Mouse (Mus musculus) limb, embryonic 11.5 days (tissue): ENCODE measurements around the gene Cib2. TPM values are rescaled to one million over a fixed set of nuclear protein-coding genes. Genes with fewer than 3 reads are reported as not detected.

Source experiments
- ATAC-seq: fragments of 200-750 bp; cut with Nextera tagmentation; 2 replicates; pipeline ENCODE4 v1.8.0; 2017; ENCODE audit warnings: low read depth; ENCODE audit not compliant: insufficient number of reproducible peaks, low FRiP score, low TSS enrichment
- DNase-seq: peaks from one replicate; pipeline ENCODE4 v3.0.0-alpha.2; 2015; ENCODE audit warnings: low spot score
- H3K27ac ChIP-seq: fragments of 300-500 bp; sonication (generic); replicated peaks from 2 replicates; pipeline ENCODE4 v1.5.1; 2014; ENCODE audit warnings: low read depth, mild to moderate bottlenecking, low read length
- H3K27me3 ChIP-seq: fragments of 300-500 bp; sonication (generic); 2 replicates; pipeline ENCODE4 v1.6.1; 2014; ENCODE audit warnings: mild to moderate bottlenecking, low read length, mixed read lengths; ENCODE audit not compliant: control insufficient read depth, insufficient read depth
- H3K36me3 ChIP-seq: fragments of 300-500 bp; sonication (generic); 2 replicates; pipeline ENCODE4 v1.6.1; 2014; ENCODE audit warnings: mild to moderate bottlenecking, low read length, moderate library complexity, mixed read lengths; ENCODE audit not compliant: control insufficient read depth, insufficient read depth
- H3K4me1 ChIP-seq: fragments of 300-500 bp; sonication (generic); 2 replicates; pipeline ENCODE4 v1.6.1; 2014; ENCODE audit warnings: low read length, mixed read lengths; ENCODE audit not compliant: control insufficient read depth, insufficient read depth
- H3K4me2 ChIP-seq: fragments of 300-500 bp; sonication (generic); 2 replicates; pipeline ENCODE4 v1.6.1; 2014; ENCODE audit warnings: low read depth, mild to moderate bottlenecking, moderate library complexity; ENCODE audit not compliant: severe bottlenecking
- H3K4me3 ChIP-seq: fragments of 300-500 bp; sonication (generic); 2 replicates; pipeline ENCODE4 v1.5.1; 2014; ENCODE audit warnings: low read depth, low read length
- H3K9ac ChIP-seq: fragments of 300-500 bp; sonication (generic); 2 replicates; pipeline ENCODE4 v1.6.1; 2014; ENCODE audit warnings: mild to moderate bottlenecking, low read length
- H3K9me3 ChIP-seq: fragments of 300-500 bp; sonication (generic); 2 replicates; pipeline ENCODE4 v1.6.1; 2016; ENCODE audit warnings: low read length; ENCODE audit not compliant: control insufficient read depth
- WGBS: fragments of 180-500 bp; shearing (Covaris S2); extraction: QIAGEN DNeasy Blood & Tissue Kit; methylation state at CpG from one replicate; pipeline ENCODE4 v1.1.7; 2014; 5-methylcytosine and 5-hydroxymethylcytosine counted together
- polyA plus RNA-seq: library from polyadenylated mRNA; unstranded; fragments of >200 nt; fragmentation: Nextera tagmentation; extraction: Ambion mirVana; gene quantifications from 2 replicates; pipeline ENCODE4 v1.2.1, GENCODE M21; 2014

Cib2 gene
- polyA plus RNA-seq, 1 experiment from 2014 or later, result 16.3 TPM

DNA sequence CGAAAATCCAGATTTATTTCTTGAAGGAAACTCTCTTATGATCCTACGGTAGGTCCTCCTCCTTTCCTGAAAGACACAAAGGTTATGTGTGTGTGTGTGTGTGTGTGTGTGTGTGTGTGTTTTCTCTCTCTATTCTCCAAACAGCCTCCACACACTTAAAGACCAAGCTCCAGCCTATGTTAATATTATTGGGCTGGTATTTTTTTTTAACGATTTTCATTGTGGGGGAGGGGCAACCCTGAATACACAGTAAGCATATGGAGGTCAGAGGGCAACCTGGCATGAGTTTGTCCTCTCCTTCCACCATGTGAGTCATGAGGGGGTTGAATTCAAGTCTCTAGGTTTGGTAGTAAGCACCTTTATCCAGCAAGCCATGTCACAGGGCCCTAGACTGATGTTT is 60.2 kb downstream of the Cib2 start:
- H3K4me3 ChIP-seq, result no peak overlapping the region
- H3K4me1 ChIP-seq, result no peaks in the 10 kb centered on the region
- no peak for DNase-seq
- no peak for ATAC-seq
- no peak overlapping the region for H3K4me2 ChIP-seq
- no peak overlapping the region for H3K27ac ChIP-seq
- H3K27me3 ChIP-seq, result 0 out of 2 replicates have a peak, but pooled peaks cover 4% of the 10 kb centered on the region
- no peak overlapping the region for H3K9ac ChIP-seq
- no peaks in the 10 kb centered on the region for H3K36me3 ChIP-seq
- WGBS, result 86% methylated on average over 3 of the region's 3 CpGs
- no peaks in the 10 kb centered on the region for H3K9me3 ChIP-seq

DNA sequence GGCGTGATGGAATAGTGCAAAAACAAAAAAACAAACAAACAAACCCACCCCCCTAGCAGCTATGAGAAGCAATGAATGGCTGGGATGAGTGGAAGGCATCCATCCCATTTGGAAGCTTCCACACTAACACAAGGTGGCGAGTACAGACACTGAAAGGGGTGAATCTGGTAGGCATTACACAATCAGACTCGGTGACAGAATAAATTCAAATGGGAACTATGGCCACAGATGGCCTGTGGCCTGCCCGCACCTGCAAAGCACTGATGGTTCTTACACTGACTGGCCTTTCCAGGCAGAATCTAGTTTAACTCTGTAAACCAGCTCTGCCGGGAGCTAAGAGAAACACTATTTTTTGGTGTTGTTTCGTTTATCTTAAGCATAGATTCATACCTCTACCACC is 60.7 kb downstream of the Cib2 start:
- DNase-seq (no peak), ATAC-seq (no peak)

More for the DNA sequence above, 60.7 kb downstream of the Cib2 start:
- H3K27ac ChIP-seq, result no peak overlapping the region
- H3K9ac ChIP-seq, result no peak overlapping the region
- H3K36me3 ChIP-seq, result no peaks in the 10 kb centered on the region
- H3K27me3 ChIP-seq, result 0 out of 2 replicates have a peak, but pooled peaks cover 4% of the 10 kb centered on the region
- H3K4me1 ChIP-seq, result no peaks in the 10 kb centered on the region
- H3K4me3 ChIP-seq, result no peak overlapping the region
- no peak overlapping the region for H3K4me2 ChIP-seq
- no peaks in the 10 kb centered on the region for H3K9me3 ChIP-seq
- 91% methylated on average over 6 of the region's 6 CpGs for WGBS

Other genes with a start within 250 kb of the Cib2 start
- gene Dmxl2, start 58.6 kb downstream of the Cib2 start, polyA plus RNA-seq, result 6.5 and 6.6 TPM in 2 replicates
- not detected in 2 replicates for gene Sh2d7, start 21.2 kb downstream of the Cib2 start, polyA plus RNA-seq
- 120 and 125 TPM in 2 replicates for gene Idh3a, start 26.1 kb upstream of the Cib2 start, polyA plus RNA-seq
- 0.32 and 0.58 TPM in 2 replicates for gene Acsbg1, start 101.7 kb upstream of the Cib2 start, polyA plus RNA-seq
- gene Dnaja4, start 138.7 kb upstream of the Cib2 start, polyA plus RNA-seq, result 3.1 and 3.6 TPM in 2 replicates
- 182 and 185 TPM in 2 replicates for gene Wdr61, start 174.3 kb upstream of the Cib2 start, polyA plus RNA-seq
- 295 and 359 TPM in 2 replicates for gene Crabp1, start 204.5 kb upstream of the Cib2 start, polyA plus RNA-seq